Mouse (Mus musculus) retina, embryonic 14.5 days (tissue): ENCODE measurements around the gene Pakap.

Experiments used
- DNase-seq: peaks from one replicate; pipeline ENCODE4 v3.0.0-alpha.2; 2015; ENCODE audit warnings: low spot score

The Pakap gene

DNA sequence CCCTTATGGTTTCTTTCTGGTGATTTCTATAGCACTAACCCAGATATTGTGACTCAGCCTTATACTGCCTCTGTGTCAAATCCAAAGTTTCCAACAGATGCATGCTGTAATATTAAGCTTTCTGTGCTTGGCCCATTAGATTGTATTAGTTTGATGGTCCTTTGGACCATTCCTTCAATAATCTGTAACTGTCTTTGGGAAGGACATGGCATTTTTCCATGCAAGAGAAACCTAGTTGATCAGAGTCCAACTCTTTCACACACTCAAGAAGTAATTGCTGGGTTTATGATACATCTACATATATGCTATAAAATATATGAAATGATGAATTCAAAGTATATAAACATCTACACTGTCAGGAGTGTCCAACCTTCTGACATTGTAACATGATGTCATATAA lies 147.9 kb downstream of the Pakap start:
- DNase-seq = no peak

DNA sequence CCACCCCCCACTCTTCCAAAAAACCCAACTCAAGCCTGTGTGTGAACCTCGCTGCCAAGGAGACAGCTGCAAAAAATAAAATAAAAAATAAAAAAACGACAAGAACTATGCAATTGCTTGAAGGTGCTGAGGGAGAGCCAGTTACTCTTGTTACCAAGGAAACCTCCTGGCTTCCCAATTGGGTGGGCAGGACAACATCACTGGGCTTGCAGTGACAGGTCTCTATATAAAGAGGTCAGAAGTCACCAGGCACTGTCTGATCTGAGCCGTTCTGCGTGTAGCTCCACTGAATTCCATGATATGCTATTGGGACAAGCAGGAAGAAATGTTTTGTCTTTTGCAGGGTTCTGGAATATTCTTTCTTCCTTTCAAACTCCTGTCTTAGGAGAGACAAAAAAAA lies 148.8 kb downstream of the Pakap start:
- DNase-seq = no peak

DNA sequence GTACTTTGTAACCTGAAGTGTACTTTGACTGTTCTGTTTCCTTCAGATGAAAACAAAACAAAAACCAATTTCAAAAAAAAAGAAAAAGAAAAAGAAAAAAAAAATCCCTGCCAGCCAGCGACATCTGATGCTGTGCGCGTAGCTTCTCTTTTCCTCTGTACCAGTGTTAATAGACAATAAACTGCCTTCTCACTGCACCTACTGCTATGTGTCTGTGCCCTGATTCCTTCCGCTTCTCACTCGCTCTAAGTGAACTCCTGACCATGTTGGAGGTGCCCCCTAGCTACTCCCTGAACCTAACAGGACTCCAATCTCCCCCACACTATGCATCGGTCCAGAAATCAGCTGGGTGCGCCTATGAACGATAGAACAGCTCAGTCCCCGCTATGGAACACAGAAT lies 149.4 kb downstream of the Pakap start, which contains the start of gene Akap2:
Akap2 (plus strand) TSS at position 304 of the 400 bp plus-strand sequence.
- no peak for DNase-seq

DNA sequence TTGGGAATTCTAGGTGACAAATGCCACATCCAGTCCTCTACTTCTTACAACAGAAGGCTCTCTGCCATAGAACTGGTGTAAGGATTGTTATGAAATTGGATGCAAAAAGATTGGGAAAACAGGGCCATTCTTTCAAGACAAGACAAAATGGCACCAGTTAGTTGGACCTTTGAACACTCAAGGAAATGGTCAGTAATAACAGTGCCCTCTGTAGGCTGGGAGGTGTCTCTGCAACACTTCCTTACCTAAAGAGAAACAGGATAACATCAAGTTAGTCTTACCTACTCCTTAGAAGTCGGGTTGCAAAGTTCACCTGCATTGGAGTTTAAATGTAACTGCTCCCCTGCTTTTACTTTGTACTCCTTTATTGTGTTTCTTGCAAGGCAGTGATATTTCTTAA lies 151.4 kb downstream of the Pakap start:
- DNase-seq = no peak

DNA sequence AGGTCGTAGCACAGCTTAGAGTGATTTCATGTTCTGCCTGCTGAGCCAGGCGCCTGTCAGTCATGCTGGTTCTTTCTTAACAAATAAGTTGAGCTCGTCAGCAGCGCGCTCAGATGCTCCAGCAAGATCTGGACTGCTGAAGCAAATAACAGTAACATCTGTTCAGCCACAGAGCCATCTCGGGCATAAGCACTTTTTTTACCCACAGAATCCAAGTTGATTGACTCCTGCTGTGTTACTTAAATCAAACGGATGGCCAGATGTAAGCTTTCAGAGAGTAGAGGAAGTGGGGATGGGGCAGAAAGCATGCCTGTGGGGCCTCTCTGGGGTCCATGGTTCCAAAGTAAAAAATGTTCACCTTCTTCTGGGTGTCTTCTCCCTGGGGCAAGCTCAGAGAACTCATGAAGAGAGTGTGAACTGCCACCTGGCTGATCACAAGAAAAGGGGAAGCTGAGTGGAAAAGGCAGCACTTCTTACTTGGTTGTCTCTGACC lies 152.9 kb downstream of the Pakap start:
- DNase-seq = peak; percentile 15

DNA sequence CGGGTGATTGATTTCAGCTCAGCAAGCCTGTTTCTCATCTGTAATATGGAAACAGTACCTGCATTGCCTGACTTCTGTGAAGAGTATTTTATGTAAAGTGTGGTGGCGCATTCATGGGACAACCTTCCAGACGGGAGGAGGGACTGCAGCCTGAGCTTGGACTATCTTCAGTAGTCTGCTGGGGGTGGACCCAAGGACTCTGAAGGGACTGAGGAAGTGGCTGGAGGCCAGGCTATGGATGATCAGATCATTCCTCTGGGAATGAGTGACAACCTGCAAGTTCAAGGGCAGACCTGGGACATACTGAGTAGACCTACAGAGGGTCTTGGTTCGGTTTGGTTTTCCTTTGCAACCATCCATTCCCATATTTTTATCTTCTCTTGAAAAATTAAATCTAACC lies 154.3 kb downstream of the Pakap start:
- DNase-seq = no peak

DNA sequence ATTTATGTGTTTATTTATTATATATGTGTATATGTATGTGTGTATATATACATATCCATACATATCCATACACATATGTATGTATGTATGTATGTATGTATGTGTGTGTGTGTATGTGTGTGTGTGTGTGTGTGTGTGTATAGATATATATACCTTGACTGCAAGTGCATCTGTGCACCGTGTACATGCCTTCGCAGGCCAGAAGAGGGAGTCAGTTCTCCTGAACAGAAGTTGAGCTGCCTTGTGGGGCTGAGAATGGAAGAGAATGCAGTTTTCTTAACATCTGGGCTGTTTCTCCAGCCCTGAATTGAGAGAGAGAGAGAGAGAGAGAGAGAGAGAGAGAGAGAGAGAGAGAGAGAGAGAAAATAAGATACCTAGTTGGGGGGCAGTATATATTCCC lies 155.7 kb downstream of the Pakap start:
- DNase-seq = no peak

DNA sequence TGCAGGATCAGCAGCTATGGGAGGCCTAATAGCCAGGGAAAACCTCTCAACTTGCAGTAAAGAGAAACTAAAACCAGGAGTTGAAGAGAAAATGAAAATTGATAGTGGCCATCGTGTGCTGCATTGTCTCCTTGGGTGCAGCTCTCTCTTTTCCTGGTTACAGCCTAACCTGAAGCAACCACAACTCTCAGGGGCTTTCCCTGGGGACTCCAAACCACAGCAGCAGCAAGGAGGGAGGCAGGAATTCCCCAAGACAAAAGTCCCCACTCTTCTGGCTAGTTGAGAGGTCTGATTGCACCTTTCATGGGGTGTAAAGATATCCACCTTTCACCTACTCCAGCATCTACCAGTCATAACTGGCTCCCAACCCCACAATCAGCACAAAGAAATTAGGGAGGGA lies 157.6 kb downstream of the Pakap start:
- no peak for DNase-seq

DNA sequence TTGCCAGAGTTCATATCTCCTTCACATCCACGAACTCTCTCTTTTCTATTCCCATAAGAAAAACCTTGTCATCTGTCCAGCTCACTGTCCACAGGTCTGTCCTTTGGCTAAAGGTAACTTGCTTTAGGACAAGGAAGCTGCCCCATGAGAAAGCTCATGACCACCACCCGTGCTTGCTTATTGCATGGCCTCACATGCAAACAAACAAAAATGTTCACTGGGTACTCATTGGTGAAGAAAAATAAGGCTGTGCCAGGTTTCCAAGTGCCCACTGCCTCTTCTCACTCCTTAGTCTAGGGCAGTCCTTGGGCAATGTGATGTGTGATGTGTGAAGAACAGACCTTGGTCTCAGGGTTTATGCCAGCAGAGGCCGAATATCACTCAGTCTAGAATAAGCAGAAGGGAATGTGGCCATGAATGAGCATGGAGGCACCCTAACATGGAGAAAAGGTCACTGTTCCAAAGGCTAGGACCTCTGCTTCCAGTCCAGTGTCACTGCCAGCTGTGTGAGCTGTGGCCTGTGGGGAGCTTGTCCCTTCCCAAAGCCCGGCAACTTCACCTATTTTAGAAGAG lies 160.7 kb downstream of the Pakap start:
- DNase-seq = no peak

DNA sequence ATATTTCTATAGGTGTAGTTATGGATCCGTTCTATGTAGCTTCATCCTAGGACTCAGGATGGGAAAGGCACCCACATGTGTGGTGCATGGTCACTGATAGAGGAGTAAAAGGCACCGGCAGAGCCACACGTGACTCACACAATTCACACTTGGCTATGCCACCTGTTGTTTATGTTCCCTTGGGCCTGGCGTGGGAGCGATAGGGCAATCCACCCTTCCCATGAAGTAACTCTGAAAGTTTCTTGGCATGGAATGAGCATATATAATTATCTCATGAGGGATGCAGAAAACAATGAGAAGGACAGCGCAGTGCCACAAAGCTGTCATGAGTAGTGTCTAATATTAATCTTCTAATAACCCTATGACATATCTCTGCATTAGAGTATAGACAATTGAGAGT lies 162.1 kb downstream of the Pakap start:
- no peak for DNase-seq

DNA sequence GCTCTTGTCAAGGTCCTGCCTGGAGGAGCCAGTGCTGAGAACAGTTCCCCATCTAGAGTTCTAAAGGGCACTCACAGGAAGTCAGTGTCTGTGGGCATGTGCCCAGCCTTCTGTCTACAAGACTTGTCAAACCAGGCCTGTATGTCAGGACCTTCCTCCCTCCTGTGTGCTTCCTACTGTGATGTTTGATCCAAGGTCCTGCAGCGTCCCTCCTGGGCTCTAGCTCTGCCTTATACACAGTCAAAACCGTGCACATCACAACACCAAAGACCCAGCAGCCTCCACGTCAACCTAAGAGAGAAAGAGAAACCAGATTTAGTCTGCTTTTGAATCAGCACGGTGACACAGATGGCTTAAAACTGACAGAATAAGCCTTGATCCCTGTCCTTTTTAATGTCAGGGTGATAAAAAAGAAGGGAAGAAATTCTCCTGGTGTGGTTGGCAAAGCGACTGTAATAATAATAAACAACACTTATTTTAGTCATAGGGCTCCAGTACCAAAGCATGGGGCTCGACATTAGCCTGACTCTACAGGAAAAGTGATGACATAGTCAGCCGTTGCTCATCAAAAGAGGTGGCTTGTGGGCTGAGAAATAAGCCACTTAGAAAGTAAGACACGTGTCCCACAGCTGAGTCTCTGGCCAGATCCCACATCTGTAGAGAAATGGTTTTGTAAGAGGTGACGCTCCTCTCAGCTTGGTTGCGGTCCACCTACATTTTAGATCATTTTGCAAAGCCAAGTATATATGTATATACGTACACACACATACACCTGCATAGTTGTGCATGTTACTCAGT lies 163.0 kb downstream of the Pakap start:
- DNase-seq = no peak

DNA sequence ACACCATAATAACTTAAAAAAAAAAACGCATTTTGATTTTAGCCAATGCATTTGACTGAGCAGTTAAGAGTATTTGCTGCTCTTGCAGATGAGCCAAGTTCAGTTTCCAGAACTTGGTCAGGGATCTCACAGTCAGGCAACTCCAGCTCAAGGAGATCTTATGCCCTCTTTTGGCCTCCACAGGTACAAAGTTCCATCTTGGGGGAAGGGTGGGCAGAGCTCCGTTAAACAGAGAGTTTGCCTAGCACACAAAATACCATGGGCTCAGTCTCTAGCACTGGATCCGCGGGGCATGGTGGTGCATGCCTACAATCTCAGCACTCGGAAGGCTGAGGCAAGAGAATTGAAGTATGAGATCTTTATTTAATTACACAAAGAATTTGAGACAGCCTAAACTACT lies 164.4 kb downstream of the Pakap start:
- DNase-seq = no peak

DNA sequence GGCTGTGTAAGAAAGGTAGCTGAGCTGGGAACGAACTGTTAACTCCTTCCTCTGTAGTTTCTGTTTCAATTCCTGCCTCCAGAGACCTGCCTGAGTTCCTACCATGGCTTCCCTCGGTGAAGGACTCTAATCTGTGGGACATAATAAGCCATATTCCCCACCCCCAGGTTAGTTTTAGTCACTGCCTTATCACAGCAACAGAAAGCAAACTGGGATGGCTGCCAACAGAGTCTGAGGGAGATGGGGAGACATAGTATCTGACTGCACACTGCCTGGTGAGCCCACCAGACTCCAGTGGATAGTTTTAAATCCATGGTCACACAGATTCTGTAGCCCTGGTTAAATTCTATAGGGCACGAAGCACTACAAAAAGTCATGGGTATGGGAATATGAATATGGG lies 165.5 kb downstream of the Pakap start:
- DNase-seq = no peak

DNA sequence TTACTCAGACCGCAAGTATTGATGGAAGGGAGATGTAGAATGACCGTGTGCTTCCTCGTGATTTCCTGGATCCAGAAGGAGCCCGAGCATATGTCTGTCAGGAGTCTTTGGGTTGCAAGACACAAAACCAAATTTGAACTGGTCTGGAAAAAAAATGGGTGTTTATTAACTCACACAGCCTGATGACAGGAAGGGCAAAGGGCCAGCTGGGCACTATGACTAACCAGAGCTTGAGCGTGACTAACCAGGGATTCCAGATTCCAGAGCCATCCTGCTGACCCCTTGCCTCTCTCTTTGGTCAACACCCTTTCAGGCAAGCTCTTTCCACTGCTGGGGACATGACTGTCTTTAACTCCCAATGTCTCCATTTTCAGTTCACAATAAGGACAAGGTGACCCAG lies 167.4 kb downstream of the Pakap start:
- DNase-seq = no peak

DNA sequence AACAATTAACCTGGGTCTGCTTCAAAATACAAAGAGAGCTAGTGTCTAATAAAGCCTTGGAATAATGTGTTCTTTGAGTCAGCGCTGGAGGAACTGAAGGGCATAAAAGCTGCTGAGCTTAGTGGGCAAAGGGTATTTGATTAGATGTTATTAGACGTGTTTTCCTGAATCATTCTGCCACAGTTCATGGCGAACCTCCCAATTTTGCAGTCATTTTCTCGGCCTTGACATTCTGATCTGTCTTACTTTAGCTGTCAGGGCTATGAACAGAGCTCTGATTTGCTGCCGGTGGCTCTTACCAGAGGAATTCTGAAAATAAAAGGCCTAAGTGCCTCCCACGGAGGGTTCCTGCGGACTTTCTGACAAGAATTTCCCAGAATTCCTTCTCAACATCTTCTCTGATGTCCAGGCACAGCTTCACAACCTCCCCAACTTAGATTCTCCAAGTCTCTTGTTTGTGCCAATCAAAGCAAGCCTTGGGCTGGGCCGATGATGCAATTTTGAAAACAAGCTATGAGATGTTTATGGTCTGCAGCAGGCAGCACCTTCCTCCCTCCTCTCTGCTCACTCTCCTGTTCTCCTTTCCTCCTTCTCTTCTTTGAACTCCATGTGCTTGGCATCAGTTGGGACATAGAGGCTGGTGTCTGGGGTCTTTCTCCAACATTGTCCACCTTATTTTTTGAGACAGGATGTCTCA lies 171.0 kb downstream of the Pakap start:
- no peak for DNase-seq

DNA sequence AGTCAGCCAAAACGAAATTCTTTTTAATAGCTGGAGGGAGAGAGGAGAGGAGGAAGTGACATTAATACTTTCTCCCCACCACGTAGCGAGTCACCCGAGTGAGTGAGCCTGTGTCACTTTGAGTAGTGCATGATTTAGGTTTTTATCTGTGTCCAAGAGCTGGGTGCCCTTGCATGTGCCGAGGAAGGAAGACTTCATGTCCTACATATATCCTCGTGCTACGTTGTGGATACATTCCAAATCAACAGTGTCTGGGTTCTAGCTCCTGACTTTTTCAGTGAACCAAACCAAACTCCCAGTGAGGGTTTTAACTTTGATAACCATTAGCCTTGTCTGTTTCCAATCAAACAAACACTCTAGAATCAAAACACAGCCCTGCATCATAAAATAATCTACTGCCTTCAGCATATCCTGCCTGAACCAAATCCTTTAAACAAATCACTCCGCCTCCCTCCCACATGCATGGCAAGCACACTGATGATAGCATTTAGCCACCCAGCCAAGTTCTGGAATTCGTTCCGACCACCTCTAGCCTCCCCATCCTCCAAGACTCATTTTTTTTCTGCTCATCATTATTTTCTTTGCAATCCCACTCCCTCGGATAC lies 175.4 kb downstream of the Pakap start:
- DNase-seq = no peak

DNA sequence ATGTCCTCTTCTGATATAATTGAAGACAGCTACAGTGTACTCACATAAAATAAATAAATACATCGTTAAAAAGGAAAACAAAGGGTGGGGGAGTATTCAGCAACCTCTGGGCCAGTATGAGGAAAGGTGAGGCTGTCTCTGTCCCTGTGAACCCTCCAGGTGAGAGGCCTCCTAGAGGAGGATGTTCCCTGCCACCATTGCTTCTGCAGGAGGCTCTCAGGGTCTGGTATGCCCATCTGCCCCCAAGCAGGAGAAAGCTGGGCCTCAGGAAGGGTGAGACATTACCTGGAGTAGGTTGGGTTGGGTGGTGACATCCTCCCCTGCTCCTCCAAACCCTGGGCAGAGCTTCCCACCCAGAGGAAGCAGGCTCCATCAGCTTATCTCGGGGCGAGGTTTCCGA lies 182.7 kb downstream of the Pakap start:
- DNase-seq = no peak

DNA sequence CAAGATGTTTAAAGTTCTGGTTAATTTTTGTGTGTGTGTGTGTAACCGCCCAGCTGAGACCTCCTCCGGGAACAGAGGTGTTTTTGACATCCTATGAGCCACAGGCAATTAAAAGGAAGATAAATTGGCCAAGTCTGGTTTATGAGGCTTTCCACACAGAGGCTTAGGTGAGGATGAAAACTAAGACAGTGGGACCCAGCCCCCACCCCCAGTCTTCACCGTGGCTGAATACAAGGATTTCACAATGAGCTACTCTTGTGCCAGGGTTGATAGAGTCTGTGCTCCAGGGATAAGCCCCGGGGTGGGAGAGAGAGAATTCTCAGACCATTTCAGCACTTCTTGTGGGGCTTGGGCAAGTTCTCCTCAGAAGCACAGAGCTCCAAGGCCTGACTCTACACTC lies 183.1 kb downstream of the Pakap start:
- DNase-seq = no peak

DNA sequence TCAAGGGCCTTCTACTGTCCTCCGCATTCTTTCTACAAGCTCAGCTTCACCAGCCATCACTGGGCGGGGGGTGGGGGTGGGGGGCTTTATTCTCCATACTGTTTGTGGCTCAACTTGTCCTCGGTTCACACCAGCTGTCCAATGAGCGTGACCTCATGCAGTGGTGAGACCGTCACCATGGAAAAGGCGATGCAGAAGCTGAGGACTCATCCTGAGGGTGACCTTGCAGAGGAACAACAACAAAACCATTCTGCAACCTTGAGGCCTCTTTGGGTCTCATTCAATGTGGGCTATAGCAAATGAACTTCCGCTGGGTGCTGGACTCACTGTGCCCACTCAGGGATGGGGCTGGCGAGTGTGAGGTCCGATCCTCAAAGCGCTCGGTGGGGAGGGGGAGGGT lies 183.6 kb downstream of the Pakap start:
- no peak for DNase-seq

DNA sequence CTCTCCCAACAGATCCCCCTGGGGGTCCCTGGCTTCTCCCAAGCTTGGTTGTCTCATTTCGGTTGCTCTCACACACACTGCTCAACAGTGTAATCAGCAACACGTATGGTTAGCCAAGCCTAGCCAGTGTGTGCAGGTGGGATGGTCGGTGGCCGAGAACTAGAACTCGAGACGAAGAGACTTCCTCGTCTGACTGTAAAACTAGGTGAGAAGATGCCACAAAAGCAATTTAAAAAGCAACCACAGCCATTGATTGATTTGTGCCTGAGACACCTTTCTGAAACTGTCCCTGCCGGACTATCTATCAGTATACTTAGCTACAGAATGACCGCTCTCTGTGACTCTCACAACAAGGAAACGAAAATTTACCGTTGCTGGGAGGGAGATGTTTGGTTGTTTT lies 187.1 kb downstream of the Pakap start:
- DNase-seq = no peak

DNA sequence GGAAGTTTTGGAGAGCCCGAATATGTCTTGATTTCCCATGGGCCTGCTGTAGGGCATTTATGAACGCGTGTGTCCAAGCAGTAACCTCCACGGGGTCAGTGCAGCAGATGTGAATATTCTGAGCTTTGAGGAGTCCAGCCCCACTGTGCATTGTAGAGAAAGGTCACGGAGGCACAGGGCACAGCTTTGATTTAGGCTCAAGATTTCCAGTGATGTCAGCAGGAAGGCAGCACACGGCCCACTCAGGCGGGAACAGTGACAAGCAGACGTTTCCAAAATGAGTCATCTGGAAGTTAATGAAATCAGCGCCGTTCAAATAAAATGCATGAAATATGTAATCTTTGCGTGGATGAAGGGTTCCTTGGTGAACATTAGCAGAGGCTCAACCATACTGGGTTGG lies 190.0 kb downstream of the Pakap start:
- no peak for DNase-seq

DNA sequence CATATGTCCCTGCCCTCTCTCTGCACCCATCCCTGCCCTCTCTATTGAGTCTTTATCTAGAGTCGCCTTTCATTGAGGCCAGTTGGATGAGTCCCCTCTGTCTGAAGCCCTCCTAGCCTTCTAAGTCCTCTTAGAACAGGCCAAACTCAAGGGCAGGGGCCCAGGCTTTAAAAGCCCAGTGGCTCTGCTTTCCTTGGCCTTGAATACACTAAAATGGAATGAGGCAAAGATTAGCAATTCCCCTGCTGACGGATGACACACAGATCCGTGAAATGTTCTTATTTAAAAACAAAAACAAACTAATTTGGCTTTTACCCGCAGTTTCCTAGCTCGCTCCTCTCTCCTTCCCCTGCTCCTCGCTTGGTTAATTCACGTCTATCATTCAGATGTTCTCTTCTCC lies 194.4 kb downstream of the Pakap start:
- no peak for DNase-seq

DNA sequence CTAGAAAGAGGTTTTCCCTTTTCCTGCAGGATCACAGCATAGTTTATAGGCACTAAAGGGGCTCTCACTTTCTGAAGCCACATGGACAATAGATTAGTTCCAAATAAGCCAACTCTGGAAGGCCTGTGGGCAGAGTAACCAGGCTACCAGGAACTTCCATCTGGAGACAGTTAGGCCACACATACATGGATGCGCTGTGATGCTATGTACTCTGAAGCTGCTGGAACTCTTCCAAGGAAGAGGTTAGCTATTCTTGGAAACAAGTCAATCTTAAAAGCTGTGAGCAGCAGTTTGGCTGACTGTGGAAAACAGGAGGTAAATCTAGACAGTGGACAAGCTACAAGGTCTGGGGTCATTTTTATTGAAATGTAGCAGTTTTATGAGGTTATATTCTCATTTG lies 196.4 kb downstream of the Pakap start:
- no peak for DNase-seq
